Mouse (Mus musculus): ENCODE measurements around the gene Tgfb1. TPM values are rescaled to one million over a fixed set of nuclear protein-coding genes. Genes with fewer than 3 reads are reported as not detected.
A peak's percentile ranks its signal among the peaks of the same experiment; 100 is the strongest.

Tgfb1 gene
- total and polyA plus RNA-seq, 2 experiments, result 1.8 to 6.8 TPM

DNA sequence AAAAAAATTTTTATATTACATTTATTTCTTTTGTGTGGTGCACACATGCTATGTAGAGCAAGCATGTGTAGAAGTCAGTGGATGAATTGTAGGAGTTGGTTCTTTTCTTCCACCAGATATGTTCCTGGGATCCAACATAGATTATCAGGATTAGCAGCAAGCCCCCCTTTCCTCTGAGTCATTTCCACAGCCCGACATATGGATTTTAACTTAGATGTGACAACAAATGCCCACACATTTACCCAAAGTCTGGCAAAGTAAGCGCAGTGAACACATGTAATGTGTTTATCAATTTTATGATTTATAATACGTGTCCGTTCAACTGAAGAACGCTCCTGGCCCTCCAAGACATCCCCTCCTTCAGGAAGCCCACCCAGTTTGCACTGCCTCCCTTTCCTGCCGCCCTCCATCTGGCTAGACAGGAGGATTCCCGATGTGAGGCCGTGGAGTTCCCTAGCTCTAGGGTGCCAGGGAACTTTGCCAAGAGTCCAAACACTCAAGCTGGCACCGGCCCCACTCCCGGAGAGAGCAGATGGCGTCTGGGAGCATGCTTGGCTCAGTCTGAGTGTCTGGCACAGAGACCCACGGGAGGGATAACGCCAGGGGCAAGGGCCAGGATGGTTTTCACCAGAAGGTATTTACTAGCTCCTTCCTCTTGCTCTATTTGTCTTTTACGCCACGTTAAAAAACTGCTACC is 10.6 kb upstream of the Tgfb1 start:
- TF ChIP-seq POLR2A (IDR thresholded peaks at IDR 0.05; ENCODE audit: extremely low read depth, insufficient read depth, low read length), result no peak
- no peak for TF ChIP-seq CTCF (IDR thresholded peaks at IDR 0.05; ENCODE audit: low read depth, low read length)
- peak; percentile 83 for DNase-seq (ENCODE audit: extremely low read depth, low read depth, low spot score)
- Histone ChIP-seq H3K4me1 (ENCODE audit: control insufficient read depth, insufficient read depth, low read length) (peaks cover 4% of the 10 kb centered on the region), H3K36me3 (ENCODE audit: control insufficient read depth, insufficient read depth, low read length) (no peaks in the 10 kb centered on the region), H3K27me3 (ENCODE audit: control insufficient read depth, insufficient read depth, low read length) (peaks cover 4% of the 10 kb centered on the region; the same call in 1 of the 2 replicates), H3K79me2 (ENCODE audit: control insufficient read depth, insufficient read depth, low read length) (no peaks in the 10 kb centered on the region), H3K27ac (replicated peaks; ENCODE audit: insufficient read depth, low read depth, low read length) (no peak overlapping the region), H3K9ac (ENCODE audit: low read depth, low read length) (no peak overlapping the region), H3K4me3 (ENCODE audit: insufficient read depth, low read depth, low read length) (no peak overlapping the region)
- WGBS, result 24% methylated on average over 15 of the region's 15 CpGs

DNA sequence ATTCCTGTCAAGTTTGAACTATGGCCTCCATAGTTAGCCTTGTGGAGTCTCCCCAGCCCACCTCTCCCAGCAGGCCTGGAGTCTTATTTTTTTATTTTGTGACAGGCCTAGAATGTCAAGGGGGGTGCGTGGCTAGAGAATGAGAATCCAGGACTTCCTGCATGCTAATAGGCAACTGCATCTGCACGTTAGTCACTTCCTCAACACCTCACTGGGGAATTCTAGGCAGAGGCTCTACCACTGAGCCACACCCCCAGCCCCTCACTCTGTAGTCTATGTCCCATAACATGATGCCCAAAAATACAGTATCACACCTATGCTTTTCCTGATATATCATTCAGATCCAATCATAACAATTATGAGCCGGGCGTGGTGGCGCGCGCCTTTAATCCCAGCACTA is 9.8 kb upstream of the Tgfb1 start:
- TF ChIP-seq CTCF (IDR thresholded peaks at IDR 0.05; ENCODE audit: low read depth, low read length) (no peak), POLR2A (IDR thresholded peaks at IDR 0.05; ENCODE audit: extremely low read depth, insufficient read depth, low read length) (no peak)
- Histone ChIP-seq H3K9ac (ENCODE audit: low read depth, low read length) (no peak overlapping the region), H3K27ac (replicated peaks; ENCODE audit: insufficient read depth, low read depth, low read length) (no peak overlapping the region), H3K36me3 (ENCODE audit: control insufficient read depth, insufficient read depth, low read length) (no peaks in the 10 kb centered on the region), H3K79me2 (ENCODE audit: control insufficient read depth, insufficient read depth, low read length) (no peaks in the 10 kb centered on the region), H3K4me3 (ENCODE audit: insufficient read depth, low read depth, low read length) (no peak overlapping the region), H3K4me1 (ENCODE audit: control insufficient read depth, insufficient read depth, low read length) (peaks cover 4% of the 10 kb centered on the region), H3K27me3 (ENCODE audit: control insufficient read depth, insufficient read depth, low read length) (peaks cover 4% of the 10 kb centered on the region; the same call in 1 of the 2 replicates)
- no peak for DNase-seq (ENCODE audit: extremely low read depth, low read depth, low spot score)
- WGBS, result 91% methylated on average over 7 of the region's 7 CpGs

DNA sequence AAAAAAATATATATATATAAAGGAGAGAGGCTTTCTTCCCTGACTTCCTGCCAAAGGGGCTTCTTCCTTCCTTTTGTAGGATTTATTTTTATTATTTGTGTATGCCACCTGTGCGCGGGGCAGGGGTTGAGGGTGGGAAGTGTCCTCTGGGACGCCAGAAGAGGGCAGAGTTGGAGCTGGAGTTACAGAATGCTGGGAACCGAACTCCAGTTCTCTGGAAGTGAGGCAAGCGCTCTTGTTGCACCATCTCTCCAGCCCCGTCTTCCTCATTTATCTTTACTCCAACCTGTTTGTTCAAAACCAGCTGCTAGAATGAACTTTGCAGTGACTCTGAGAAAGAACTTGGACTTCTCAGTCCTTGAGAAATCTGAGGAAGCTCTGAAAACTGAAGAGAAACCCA is 6.8 kb upstream of the Tgfb1 start:
- TF ChIP-seq CTCF (IDR thresholded peaks at IDR 0.05; ENCODE audit: low read depth, low read length) (peak; percentile 50), POLR2A (IDR thresholded peaks at IDR 0.05; ENCODE audit: extremely low read depth, insufficient read depth, low read length) (no peak)
- Histone ChIP-seq H3K27me3 (ENCODE audit: control insufficient read depth, insufficient read depth, low read length) (peaks cover 1% of the 10 kb centered on the region; the same call in 1 of the 2 replicates), H3K4me1 (ENCODE audit: control insufficient read depth, insufficient read depth, low read length) (peaks cover 6% of the 10 kb centered on the region), H3K9ac (ENCODE audit: low read depth, low read length) (no peak overlapping the region), H3K4me3 (ENCODE audit: insufficient read depth, low read depth, low read length) (no peak overlapping the region), H3K36me3 (ENCODE audit: control insufficient read depth, insufficient read depth, low read length) (no peaks in the 10 kb centered on the region), H3K27ac (replicated peaks; ENCODE audit: insufficient read depth, low read depth, low read length) (no peak overlapping the region), H3K79me2 (ENCODE audit: control insufficient read depth, insufficient read depth, low read length) (no peaks in the 10 kb centered on the region)
- 6% methylated on average over 6 of the region's 6 CpGs for WGBS
- peak; percentile 45 for DNase-seq (ENCODE audit: extremely low read depth, low read depth, low spot score)

DNA sequence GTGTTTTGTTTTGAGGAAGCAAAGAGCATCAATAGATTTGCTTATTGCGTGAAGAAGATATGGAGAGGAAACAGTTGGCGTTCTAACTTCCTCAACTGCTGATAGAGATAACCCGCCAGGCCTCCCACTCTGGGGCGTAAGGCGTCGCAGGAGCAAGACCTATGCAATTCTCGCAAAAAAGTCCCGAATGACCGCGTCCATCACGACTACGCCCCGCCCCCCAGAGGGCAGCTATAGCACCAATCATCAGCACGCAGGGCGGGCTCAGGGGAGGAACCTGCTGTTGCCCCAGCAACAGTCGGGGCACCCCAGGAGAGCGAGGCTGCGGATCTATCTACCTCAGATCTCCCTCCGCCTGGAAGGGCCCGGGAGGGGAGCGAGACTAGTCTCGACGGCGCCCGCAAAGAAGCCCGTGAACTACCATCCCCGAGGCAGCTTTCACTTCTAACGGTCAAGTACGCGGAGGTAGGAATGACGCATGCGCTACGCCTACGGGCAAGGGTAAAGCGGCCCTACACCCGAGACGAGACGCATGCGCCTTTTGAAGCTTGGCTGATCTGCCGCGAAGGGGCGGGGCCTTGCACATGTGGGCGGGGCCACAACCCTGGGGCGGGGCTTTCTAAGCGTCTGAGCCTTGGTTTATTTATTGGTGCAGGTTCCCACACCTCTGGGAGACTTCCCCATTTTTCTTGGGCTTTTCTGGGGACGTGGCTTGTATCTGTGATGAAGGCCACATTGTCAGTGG is 6.1 kb upstream of the Tgfb1 start, which contains the start of gene B9d2:
Gene B9d2, plus strand, starts transcription at position 267 of the 745 bp plus-strand sequence.
- Histone ChIP-seq H3K4me3 (ENCODE audit: insufficient read depth, low read depth, low read length) (peak within 1 kb of the TSS; percentile 81), H3K4me1 (ENCODE audit: control insufficient read depth, insufficient read depth, low read length) (peaks cover 6% of the 10 kb centered on the region), H3K27ac (replicated peaks; ENCODE audit: insufficient read depth, low read depth, low read length) (peak within 1 kb of the TSS; percentile 91), H3K9ac (ENCODE audit: low read depth, low read length) (peak within 1 kb of the TSS; percentile 80), H3K36me3 (ENCODE audit: control insufficient read depth, insufficient read depth, low read length) (no peaks in the 10 kb centered on the region), H3K27me3 (ENCODE audit: control insufficient read depth, insufficient read depth, low read length) (no peaks in the 10 kb centered on the region), H3K79me2 (ENCODE audit: control insufficient read depth, insufficient read depth, low read length) (no peaks in the 10 kb centered on the region)
- TF ChIP-seq CTCF (IDR thresholded peaks at IDR 0.05; ENCODE audit: low read depth, low read length) (no peak), POLR2A (IDR thresholded peaks at IDR 0.05; ENCODE audit: extremely low read depth, insufficient read depth, low read length) (0 out of 2 replicates have a peak, but pooled peaks have one; percentile 29)
- DNase-seq (ENCODE audit: extremely low read depth, low read depth, low spot score), result peak; percentile 81
- under 1% methylated on average over 46 of the region's 46 CpGs for WGBS

DNA sequence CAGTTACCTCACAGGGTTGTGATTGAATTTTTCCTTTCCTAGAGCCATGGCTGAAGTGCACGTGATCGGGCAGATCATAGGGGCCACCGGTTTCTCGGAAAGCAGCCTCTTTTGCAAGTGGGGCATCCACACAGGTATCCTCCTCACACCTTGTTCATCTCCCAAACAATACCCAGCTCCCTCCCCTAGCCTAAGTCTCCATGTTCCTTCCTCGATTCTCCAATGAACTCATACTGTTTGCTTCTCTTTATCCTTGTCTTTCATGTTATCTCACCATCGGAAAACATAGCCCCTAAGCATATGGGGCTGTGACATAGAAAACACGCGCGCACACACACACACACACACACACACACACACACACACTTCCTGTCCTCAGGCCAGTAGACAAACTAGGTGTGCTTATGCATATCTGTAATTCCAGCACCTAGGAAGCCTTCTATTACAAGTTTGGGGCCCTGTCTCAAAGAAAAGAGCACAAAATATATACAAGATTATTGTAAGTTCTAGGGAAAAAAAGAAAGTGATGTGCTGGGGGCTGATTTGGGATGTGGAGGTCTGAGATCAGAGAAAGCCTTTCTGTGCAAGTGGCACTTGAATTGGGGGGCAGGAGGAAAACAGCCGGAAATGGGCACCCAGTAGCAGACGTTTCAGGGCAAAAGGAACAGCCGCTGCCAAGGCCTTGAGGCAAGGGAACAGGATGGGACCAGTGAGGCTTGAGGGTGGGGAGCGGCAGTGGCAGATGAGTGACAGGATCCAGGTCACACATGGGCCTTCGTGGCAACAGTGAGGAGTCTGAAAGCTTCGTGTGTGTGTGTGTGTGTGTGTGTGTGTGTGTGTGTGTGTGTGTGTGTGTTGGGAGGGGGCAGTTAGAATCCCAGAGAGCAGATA is 5.2 kb upstream of the Tgfb1 start:
- no peaks in the 10 kb centered on the region for H3K79me2 ChIP-seq (ENCODE audit: control insufficient read depth, insufficient read depth, low read length)
- no peak overlapping the region for H3K27ac ChIP-seq (replicated peaks; ENCODE audit: insufficient read depth, low read depth, low read length)
- H3K9ac ChIP-seq (ENCODE audit: low read depth, low read length), result no peak overlapping the region
- 67% methylated on average over 15 of the region's 15 CpGs for WGBS
- DNase-seq (ENCODE audit: extremely low read depth, low read depth, low spot score), result no peak
- H3K4me1 ChIP-seq (ENCODE audit: control insufficient read depth, insufficient read depth, low read length), result peaks cover 5% of the 10 kb centered on the region; the same call in 1 of the 2 replicates
- no peak overlapping the region for H3K4me3 ChIP-seq (ENCODE audit: insufficient read depth, low read depth, low read length)
- H3K36me3 ChIP-seq (ENCODE audit: control insufficient read depth, insufficient read depth, low read length), result no peaks in the 10 kb centered on the region
- no peaks in the 10 kb centered on the region for H3K27me3 ChIP-seq (ENCODE audit: control insufficient read depth, insufficient read depth, low read length)
- TF ChIP-seq CTCF (IDR thresholded peaks at IDR 0.05; ENCODE audit: low read depth, low read length) (no peak), POLR2A (IDR thresholded peaks at IDR 0.05; ENCODE audit: extremely low read depth, insufficient read depth, low read length) (no peak)

All from liver, adult 2 months (tissue).